Mouse (Mus musculus): ENCODE results near the gene Mfsd6l.

Mfsd6l gene

DNA sequence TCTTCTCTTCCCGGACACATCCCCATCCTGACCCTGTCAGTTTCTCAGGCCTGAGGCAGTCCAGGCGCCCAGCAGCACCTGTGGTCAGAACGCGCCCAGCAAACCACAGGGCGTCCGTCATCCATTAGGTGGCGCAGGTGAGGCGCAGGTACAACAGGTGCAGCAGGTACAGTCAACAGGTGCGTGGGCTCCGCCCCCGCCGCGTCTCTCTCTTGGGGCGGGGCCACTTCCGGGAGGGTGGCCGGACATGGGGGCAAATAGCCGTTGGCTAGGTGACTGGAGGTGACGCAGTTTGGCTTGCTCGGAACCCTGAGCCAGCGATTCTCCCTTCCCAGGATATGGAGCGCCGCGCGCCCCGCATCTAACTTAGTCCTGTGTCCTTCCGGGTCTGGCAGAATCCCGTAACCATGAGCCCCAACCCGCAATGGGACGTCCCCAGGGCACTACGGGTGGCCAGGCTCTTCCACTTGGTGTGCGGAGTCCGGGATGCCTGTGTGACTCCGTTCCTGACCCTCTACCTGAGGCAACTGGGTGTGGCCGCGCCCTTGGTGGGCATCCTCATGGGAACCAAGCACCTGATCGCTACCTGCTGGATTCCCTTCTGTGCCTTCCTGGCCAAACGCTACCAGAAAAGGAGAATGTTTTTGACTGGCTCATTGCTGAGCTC, at the start of gene Mfsd6l:
Gene Mfsd6l, plus strand, starts transcription at position 269 of the 667 bp plus-strand sequence.
- DNase-seq = peak; percentile 33

DNA sequence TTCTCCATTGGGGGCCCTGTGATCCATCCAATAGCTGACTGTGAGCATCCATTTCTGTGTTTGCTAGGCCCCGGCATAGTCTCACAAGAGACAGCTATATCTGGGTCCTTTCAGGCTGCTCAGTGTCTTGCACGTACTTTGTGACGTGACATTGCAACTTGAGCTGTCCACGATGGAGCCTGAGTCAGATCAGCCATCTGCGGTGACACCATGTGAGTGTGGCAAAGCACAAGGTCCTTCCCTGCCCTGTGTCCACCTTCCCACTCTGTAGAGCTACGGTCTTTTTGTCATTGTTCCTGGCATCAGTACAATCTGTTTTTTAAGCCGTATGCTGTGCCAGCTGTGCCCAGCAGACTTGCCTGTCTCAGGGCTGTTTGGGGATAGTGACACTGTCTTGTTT, 48.7 kb upstream of the Mfsd6l start:
- no peak for DNase-seq

DNA sequence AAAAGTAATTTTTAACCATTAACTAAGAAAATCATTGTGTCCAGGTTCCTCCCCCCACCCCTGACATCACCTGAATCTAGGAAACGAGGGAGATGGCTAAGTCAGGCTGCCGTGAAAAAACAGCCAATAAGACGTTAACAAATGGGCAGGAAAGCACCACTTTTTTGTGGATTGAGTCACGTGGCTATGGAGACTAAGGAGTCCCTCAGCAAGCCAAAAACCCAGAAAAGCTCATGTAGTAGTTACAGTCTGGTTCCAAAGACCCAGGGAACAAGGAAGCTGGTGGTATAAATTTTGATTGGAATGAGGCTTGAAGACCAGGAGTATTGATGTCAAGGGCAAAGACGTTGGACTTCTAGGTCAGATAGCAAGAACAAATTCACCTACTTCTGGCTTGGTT, 47.4 kb upstream of the Mfsd6l start:
- DNase-seq = no peak

DNA sequence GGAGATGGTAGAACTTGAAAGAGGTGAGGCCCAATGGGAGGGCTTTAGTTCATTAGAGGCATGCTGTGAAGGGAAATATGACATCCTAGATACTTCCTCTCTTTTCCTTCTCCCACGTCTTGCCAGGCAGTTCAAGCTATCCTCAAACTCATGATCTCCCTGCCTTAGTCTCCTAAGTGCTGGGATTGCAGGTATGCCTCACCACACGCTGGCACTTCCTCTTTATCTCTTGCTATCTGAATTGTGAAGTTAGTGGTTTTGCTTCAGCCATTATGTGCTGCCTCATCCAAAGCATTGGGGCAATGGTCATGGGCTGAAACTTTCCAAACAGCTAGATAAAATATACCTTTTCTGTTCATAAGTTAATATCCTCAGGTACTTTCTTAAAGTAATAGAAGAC, 46.8 kb upstream of the Mfsd6l start:
- no peak for DNase-seq

DNA sequence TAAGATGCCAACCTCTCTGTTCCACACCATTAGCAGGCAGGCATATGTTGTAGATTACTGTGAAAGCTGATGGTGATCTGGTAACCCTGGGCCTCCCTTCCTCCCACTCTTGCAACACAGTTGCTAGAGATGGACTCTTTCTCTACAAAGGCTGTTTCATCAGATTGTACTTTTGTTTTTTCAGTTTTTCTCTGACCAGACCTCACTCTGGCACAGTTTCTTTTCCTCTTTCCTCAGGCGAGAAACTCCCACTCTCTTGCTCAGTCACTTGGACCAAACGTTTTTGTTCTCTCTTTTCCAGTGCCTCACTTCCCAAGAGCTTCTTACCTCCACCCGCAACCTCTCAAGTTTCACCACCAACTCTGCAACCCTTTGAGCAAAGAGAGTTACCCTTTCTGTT, 42.0 kb upstream of the Mfsd6l start:
- no peak for DNase-seq

DNA sequence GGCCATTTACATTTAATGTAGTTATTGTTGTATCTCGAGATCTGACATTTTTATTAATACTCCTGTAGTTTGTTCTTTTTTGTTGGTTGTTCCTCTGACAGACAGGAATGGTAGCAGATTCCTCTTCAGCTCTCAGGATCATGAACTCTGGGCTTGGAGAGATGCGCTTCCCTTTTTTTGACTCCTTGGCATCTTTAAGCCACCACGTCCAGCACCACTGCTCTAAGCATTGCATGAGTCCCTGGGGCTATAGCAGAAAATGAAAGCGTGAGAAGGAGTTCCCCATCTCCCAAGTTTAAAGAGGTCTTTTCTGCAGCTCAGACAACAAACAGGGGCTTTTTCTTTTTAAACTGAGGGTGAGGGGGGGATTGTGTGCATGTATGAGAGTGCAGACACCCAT, 36.6 kb upstream of the Mfsd6l start:
- DNase-seq = no peak

DNA sequence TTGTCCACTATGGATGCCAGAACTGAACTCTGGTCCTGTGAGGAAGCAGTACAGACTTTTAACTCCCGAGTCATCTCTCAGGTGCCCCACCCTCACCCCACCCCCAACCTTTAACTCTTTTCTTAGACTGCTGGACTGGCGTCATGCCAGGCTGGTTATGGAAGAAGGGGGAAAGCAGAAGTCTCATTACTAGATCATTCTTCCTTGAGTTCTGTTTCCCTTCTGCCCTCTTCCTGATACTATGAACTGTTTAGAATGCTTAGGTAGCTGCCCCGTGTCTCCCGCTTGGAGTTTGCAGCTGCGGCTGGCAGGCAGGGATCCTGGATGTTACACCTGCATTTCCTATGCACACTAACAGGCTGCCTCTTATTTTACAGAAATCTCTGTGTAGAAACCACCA, 36.2 kb upstream of the Mfsd6l start:
- no peak for DNase-seq

DNA sequence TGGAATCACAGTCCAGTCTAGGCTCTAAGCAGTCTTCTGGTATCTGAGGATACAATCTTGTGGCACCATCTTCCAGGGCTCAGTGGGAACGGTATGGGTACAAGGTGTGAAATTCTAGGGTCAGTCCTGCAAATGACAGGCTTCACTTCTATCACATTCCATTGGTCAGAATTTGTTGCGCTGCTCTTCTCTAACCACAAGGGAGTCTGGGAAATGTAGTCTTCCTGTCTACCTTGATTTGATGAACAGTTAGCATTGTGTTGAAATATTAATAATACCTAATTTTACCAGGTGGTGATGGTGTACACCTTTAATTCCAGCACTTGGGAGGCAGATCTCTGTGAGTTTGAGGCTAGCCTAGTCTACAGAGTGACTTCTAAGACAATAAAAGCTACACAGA, 35.5 kb upstream of the Mfsd6l start:
- DNase-seq = no peak

DNA sequence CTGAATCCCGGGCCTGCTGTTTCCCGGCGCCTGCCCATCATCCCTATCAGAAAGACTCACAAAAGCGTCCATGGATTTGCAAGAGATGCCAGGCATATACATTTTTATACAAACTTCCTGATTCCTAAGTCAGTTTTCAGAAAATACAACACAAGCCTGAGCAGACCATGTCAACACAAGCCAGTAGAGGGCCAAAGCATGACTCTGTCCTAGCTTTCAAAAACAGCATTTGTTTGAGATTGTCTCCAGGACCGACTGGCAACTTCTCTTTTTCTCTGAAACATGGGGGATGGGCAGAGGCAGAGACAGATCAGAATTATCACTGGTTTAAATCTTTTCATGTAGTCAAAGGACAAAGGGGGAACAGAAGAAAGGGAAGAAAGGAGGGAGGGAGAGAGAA, 34.6 kb upstream of the Mfsd6l start:
- no peak for DNase-seq

DNA sequence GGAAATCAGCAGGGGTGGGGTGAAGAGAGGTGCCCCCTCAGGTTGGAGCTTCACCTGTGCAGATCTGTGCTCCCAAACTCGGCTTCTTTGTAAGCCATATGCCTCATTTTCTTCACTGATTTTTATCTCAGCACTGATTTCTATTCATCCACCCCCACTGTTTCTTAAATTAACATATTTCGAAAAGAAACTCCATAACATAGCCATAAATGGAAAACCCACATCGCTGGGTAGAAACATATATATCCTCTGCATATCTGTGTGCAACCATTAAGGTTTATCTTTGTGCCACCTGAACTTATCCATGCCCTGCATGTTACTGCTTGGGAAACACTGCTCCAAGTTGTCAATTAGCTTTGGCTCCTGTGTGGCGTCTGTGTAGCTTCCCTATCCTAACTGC, 29.5 kb upstream of the Mfsd6l start:
- DNase-seq = no peak

DNA sequence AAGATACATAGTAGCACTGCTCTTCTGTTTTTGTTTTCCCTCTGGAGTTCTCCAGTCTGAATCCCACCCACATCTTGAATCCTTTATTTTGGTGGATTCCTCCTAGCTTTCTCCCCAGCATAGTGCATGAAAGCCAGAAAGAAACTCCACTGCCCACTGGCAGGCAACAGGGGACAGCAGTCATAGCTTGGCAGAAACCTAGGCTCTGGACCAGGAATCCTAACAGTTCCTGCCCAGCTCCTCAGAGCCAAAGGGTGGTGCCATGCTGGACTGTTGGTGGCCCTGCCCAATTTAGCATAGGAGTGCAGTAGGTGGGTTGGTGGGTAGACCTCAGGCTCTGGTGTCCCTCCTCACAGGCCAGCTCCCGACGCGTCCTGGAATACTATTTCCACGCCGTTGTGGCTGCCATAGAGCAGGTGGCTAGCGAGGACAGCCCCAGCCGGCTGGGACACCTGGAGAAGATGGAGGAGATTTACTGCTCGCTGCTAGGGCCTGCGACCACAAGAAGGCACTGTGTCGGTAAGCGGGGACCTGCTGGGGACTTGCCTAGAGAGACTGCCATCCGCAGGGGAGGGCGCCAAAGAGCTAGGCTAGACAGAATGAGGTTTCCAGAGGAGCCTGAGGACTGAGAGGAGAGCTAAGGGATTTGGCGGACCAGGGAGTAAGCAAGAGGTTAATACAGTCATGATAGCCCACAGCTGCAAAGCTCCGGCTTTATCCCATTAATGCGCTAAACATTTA, 24.8 kb upstream of the Mfsd6l start:
- peak; percentile 87 for DNase-seq

DNA sequence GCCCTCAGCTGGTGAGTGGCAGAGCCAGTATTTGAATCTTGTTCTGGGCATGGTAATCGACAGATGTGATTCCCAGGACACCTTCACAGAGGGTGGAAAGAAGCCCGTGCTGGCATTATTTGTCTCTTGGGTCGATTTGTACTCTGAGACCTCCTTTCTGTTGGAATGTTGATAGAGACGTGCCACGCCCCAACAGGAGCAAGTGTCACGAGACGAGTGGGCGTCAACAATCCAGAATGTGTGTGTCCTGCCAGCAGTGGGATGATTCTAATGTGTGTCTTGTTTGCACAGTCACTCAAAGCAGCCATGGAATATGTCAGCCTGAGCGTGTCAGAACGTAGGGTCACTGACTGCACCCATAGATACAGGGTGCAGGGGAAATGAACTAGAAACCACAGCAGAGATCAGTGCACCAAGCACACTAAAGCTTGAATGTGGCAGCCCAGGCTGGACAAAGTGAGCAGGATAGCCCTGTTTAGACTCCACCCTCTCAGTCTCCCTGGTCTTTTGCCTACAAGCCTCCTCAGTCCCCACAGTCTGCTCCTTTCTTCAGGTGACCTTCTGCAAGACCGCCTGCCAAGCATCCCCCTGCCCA, 23.9 kb upstream of the Mfsd6l start:
- DNase-seq = no peak

DNA sequence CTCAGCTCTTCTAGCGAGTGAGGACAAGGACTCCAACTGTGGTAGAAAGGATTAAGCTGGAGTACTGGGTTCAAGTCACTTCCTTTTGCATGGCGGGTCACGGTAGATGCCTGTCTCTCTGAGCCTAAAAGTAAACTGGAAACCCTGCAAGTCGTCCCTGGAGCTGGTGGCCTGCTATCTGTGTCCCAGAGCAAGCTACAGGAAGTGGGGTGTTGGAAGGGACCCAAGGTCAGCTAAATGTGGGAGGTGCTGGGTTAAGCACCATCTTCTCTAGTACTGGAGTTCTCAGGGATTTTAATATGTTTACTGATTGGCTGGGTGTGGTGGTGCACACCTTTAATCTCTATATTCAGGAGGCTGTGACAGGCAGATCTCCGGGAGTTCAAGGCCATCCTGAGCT, 23.2 kb upstream of the Mfsd6l start:
- DNase-seq = no peak

DNA sequence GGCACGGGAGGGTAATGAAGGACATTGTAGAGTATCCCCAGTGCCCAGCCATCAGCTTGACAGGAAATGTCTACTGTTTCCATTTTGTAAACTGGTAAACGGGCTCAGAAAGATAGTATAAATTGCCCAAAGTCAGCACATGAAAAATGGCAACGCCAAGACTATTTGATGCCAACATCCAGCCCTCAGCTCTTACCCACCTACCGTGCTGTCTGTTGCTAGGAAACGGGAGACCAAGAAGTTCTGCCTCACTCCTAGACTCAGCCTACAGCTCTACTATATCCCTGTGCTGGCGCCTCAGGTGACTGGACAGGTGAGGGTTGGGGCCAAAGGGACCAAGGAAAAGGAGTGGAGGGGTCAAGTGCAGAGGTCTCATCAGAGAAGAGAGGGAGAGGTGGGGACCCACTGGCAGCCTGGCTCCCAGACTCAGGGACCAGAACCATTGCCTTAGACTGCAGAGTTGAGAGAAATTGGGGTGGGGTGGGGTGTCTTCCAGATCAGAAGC, 22.0 kb upstream of the Mfsd6l start:
- DNase-seq = no peak

DNA sequence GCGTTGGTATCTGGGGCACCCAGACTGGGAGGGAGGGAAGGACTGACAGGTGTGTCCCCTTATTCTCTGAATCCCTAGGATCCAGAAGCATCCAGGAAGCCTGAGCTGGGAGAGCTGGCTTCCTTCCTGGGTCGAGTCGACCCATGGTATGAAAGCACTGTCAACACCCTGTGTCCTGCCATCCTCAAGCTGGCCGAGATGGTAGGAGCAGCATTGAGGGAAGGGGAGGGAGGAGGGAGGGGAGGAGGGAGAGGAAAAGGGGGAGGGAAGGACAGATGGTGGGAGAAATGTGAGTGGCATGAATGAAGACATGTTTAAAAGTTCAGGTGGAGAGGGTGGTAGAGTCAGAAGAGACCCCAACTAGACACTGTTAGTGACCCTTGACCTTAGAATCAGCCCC, 20.0 kb upstream of the Mfsd6l start:
- no peak for DNase-seq

DNA sequence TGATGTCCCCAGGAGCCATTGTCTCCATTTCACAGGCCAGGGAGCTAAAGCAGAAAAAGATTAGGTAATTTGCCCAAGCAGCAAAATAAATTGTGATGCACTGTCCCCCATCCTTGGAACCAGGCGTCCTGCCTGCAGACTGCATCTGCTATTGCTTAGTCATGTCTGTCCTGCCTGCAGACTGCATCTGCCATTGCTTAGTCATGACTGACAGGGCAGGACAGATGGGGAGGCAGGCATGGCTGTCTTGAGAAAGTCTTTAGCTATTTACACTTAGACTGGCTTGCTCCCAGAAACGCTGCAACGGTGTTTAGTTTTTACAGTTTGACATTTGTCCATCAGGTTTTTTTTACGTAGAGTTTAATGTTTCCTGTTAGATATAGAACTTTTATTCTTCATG, 19.5 kb upstream of the Mfsd6l start:
- no peak for DNase-seq

DNA sequence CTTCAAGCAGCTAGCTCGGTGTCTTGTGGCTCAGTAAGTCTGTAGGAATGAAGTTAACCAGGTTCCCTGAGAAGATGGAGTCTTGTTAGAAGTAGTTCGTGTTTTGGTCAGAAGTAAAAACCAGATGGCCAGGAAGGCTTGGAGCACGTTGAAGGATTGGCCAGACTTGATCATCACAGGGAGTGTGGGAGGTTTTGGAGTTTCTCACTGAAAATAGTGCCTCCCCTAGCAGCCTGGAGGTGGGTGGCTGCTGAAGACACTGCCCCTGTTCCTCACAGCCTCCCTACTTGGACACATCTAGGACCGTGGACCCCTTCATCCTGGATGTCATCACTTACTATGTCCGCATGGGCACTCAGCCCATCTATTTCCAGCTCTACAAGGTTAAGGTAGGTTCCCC, 16.4 kb upstream of the Mfsd6l start:
- no peak for DNase-seq

DNA sequence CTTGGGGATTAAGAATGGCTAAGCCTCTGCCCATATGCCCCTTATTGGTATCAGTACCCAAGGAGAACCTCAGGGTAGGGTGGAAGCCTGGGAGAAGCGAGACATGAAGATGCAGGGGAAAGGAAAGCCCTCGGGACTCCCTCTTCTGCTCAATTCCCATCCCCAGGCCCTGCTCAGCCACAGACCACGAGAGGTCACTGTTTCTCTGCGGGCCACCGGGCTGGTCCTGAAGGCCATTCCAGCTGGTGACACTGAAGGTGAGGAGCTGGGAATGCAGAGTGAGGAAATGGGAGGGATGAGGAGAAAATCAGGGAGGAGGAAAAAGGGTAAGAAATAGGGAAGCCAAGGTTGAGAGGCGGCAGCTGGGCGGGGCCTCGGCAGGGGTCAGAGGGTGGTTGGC, 11.4 kb upstream of the Mfsd6l start:
- no peak for DNase-seq

DNA sequence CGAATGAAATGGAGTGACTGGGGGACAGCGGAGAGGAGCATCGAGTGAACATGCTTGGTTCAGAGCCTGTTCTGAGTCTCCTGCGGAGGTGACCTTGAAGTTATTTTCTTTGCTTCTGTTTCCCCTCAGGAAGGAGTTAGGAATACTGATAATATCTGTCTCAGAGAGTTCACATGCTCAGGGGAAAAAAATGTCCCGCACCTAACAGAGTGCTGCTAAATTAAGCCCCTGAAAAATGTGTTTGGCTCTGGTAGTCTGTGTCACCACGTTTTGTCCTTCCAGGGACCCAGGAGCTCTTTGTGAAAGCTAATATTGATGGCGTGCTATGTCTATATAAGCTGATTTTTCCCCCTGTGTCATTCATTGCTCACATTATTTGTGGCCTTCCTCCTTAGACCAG, 10.8 kb upstream of the Mfsd6l start:
- DNase-seq = no peak

DNA sequence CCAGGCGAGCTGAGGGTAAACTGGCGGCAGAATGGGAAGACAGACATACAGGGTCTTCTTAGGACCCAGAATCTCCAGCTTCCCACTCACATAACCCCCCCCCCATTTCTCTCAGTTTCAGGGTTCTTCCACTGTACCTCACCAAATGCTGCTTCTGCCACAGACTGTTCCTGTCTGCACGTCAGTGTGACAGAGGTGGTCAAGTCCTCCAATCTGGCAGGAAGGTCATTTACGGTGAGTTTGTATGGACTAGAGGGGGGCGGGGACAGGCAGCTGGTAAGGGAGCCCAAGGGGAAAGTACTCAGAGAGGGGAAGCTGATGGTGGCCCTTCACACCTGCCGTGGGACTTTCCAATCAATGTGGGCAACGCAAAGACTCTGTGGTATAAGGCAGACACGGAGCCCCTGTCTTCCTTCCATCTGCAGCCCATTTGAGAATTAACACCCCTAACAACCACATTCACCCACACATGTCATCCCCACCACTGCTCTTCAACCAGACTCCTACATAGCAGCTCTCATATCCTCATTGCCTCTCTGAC, 10.2 kb upstream of the Mfsd6l start:
- no peak for DNase-seq

DNA sequence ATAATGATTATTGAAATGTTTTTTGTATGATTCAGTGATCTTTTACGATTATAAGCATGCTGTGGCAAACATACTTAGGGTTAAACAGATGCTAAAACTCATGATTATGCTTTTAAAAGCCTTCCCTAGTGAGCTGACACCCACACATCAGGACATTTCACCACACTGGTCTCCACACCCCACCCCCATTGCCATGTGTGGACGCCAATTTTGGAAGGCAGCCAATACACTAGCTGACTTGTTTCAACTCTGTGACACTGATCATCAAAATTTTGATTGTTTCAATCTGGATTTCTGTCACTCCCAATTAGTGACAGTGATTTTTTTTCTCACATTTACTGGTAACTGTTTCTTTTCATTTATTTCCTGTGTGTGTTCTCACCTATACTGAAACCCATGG, 8.5 kb upstream of the Mfsd6l start:
- no peak for DNase-seq

DNA sequence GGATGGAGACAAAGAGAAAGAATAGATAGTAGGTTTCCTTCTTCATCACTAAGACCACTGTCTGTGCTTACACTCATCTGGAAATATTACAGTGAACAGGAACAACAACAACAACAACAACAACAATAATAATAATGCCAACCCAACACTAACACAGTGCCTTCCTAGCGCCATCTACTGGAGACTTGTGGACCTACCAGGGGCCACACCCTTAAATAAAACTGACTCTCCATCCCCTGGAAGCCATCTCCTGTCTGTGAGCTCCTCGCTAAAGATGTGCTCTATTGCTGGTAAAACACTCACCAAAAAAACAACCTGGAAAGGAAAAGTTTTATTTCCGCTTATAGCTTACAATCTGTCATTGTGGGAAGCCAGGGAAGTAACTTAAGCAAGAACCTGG, 6.4 kb upstream of the Mfsd6l start:
- peak; percentile 60 for DNase-seq

DNA sequence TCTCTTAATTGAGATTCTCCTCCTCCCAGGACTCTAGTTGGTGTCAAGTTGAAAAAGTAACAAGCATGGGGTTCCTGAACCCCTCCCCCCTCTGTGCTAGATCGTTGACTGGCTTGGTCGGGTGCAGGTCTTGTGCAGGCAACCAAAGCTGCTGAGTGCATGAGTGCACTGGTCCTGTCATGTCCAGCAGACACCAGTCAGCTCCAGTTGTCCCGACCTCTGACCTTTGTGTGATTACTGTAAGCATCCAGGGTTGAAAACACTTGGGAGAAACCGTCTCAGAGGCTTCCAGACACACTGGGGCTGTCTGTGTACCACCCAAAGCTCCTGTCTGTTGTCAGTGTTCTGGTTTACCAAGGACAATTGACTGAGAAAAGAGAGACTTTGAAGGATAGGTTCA, 5.6 kb upstream of the Mfsd6l start:
- DNase-seq = no peak

DNA sequence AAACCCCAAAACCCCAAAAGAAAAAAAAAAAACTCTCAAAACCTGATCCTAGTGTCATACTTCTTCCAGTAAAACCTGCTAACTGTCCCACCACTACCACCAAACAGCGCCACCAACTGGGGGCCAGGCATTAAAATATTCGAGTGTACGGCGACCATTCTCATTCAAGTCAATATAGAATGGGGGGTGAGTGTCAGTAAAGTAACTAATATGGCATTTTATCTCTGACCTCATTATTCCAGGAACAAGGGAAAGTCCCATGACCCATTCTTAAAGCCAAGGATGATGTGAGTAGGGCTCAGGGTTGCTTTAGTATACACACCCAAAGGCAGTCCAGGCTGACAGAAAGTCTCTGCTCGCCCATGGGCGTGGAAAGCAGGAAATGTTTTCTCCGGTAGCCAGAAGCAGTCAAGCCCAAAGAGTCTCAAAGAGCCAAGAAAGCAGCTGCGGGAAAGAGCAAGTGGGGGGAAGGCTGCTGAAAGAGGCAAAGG, 2.0 kb upstream of the Mfsd6l start:
- peak; percentile 87 for DNase-seq
